Mouse (Mus musculus) spleen, adult 2 months (tissue): ENCODE measurements around the gene Alg14.

ENCODE experiments used
- CTCF ChIP-seq: fragments of 200-500 bp; IDR thresholded peaks from 2 replicates; pipeline ENCODE4 v1.5.1; 2011; ENCODE audit warnings: mild to moderate bottlenecking, inconsistent platforms; ENCODE audit not compliant: insufficient read depth, insufficient read length, insufficient replicate concordance; ENCODE audit errors: extremely low read depth
- POLR2A ChIP-seq: fragments of 200-500 bp; IDR thresholded peaks from 2 replicates; pipeline ENCODE4 v1.6.1; 2011; ENCODE audit warnings: low read depth, low read length, inconsistent platforms

DNA sequence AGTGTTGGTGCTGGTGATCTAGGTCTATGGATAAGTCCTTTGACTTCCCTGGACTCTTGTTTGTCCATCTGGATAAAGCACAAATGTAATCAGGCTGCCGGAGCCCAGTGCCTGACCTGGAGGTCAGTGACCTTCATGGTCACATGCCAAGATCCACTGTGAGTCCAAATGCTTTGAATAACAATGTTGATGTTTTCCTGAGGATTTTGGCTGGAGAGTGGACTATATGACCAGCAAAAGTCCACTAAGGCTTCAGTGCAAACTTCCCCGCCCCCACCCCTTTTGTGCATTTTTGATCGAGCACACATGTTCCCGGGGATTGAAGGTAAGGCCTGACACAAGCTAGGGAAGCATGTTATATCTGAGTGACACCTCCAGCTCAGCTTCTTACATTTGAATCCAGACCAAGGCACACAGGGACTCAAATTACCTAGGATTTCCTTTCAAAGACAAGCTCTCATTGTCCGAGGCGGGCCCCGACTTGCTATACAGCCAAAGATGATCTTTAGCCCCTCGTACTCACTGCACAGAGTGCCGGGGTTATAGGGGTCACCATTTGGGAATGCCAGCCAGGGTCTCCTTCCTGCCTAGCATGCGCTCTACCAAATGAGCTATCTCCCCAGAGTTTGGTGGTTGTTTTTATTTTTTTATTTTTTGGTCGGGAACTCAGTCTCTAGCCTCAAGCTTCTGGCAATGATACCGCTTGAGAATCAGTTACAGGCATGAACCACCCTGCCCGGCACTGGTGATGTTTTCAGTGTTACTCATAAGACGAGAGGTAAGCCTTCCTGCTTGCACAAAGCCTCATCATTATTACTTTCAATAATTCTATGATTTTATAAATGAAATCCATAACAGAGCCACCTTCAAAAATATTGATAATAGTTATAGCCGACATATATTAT is 87.4 kb downstream of the Alg14 start:
- TF ChIP-seq POLR2A (no peak), CTCF (no peak)
